Mouse (Mus musculus) stomach, embryonic 15.5 days (tissue): Measurements from ENCODE around the gene Gorasp2. TPM values are rescaled to one million over a fixed set of nuclear protein-coding genes. Genes with fewer than 3 reads are reported as not detected.

ENCODE experiments used
- ATAC-seq: fragments of 200-750 bp; cut with Nextera tagmentation; 2 replicates; pipeline ENCODE4 v1.8.0; 2017; ENCODE audit warnings: low read depth, moderate number of reproducible peaks, moderate TSS enrichment; ENCODE audit not compliant: insufficient read depth, low FRiP score
- H3K27ac ChIP-seq: fragments of 300-500 bp; sonication (generic); 2 replicates; pipeline ENCODE4 v1.5.1; 2015; ENCODE audit warnings: mild to moderate bottlenecking, inconsistent platforms
- H3K27me3 ChIP-seq: fragments of 300-500 bp; sonication (generic); replicated peaks from 2 replicates; pipeline ENCODE4 v1.6.1; 2015; ENCODE audit warnings: inconsistent platforms
- H3K36me3 ChIP-seq: fragments of 300-500 bp; sonication (generic); 2 replicates; pipeline ENCODE4 v1.6.1; 2015; ENCODE audit warnings: inconsistent platforms
- H3K4me1 ChIP-seq: fragments of 300-500 bp; sonication (generic); 2 replicates; pipeline ENCODE4 v1.6.1; 2015; ENCODE audit warnings: inconsistent platforms
- H3K4me2 ChIP-seq: fragments of 300-500 bp; sonication (generic); 2 replicates; pipeline ENCODE4 v1.6.1; 2015; ENCODE audit warnings: mild to moderate bottlenecking, inconsistent platforms
- H3K4me3 ChIP-seq: fragments of 300-500 bp; sonication (generic); replicated peaks from 2 replicates; pipeline ENCODE4 v1.5.1; 2015; ENCODE audit warnings: inconsistent platforms
- H3K9ac ChIP-seq: fragments of 300-500 bp; sonication (generic); 2 replicates; pipeline ENCODE4 v1.6.1; 2015; ENCODE audit warnings: inconsistent platforms
- H3K9me3 ChIP-seq: fragments of 300-500 bp; sonication (generic); 2 replicates; pipeline ENCODE4 v1.6.1; 2016; ENCODE audit warnings: inconsistent platforms
- WGBS: fragments of 180-500 bp; shearing (Covaris S2); methylation state at CpG from one replicate; pipeline ENCODE4 v1.1.7; 2015; 5-methylcytosine and 5-hydroxymethylcytosine counted together
- polyA plus RNA-seq: library from polyadenylated mRNA; unstranded; fragments of >200 nt; fragmentation: Nextera tagmentation; extraction: Ambion mirVana; gene quantifications from 2 replicates; pipeline ENCODE4 v1.2.1, GENCODE M21; 2015

Gene Gorasp2
- polyA plus RNA-seq, result 166 and 189 TPM in 2 replicates

DNA sequence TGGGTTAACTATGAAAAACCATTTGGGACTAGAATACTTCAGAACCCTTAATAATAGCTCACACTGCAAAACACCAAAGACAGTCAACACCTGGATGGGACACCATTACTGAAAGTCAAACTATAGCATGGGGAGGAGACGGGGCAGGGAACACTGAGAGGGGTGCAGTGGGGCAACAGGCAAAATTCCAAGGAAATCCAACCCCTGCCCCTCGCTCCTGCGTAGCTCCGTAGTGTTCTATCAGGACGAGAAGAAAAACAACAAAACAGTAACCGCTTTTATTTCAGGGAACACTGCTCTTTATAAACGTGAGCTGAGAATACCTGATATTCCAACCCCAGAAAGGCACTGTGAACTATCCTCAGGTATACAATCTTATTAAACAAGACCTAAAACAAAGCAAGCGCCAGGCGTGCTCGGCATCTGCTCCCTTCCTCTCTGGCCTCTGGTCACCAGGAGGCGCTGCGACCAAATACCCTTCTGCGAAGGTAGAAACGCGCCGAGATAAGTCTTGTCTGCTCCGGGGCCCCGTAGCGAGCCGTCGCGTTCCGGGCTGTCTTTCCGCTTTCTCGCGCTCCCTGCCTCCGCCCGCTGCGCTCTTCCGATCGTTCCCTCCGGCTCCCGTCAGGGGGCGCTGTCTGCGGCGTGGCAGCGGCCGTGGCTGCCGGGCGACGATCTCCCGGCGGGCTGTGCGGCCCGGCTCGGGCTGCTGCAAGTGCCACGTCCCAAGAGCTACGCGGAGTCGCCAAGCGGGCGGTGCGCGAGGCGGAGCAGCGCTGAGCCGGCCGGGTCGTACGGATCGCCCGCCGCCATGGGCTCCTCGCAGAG is at the start of gene Gorasp2:
Gene Gorasp2, plus strand, starts transcription at position 690 of the 828 bp plus-strand sequence.
- H3K4me2 ChIP-seq, result peak within 1 kb of the TSS; percentile 70
- H3K4me1 ChIP-seq, result peaks cover 9% of the 10 kb centered on the region; the same call in 1 of the 2 replicates
- peak; percentile 96 for ATAC-seq
- no peaks in the 10 kb centered on the region for H3K27me3 ChIP-seq
- no peaks in the 10 kb centered on the region for H3K9me3 ChIP-seq
- 1% methylated on average over 58 of the region's 64 CpGs for WGBS
- peak within 1 kb of the TSS; percentile 96 for H3K4me3 ChIP-seq
- H3K9ac ChIP-seq, result peak within 1 kb of the TSS; percentile 98
- peak within 1 kb of the TSS; percentile 94 for H3K27ac ChIP-seq
- no peaks in the 10 kb centered on the region for H3K36me3 ChIP-seq

DNA sequence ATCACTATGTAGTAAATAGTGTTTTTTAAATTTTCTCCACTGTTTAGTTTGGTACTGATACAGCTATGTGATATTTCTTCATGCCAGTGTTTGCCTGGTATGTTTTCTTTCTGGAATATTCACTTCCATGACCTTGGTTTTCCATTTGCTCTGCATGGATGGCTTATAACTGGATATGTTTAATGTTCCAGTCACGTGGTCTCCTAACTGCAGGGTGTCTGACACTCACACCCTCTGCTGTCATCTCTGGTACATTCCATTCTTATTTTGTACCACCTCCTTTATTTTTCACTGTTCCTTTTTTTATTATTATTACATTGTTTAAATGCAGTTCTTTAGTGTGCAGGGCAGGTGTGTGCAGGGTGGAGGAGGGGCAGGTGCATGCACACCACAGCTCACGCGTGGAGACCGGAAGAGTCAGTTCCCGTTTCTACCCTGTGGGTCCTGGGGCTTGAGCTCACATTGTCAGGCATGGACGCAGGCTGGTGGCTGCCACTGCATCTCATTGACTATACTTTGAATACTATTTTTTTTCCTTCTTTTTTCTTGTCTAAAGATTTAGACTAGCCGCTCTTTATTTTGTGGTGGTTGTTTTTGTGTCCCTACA is 46.5 kb upstream of the Gorasp2 start:
- no peaks in the 10 kb centered on the region for H3K9me3 ChIP-seq
- WGBS, result 81% methylated on average over 7 of the region's 7 CpGs
- H3K27me3 ChIP-seq, result no peaks in the 10 kb centered on the region
- no peak overlapping the region for H3K9ac ChIP-seq
- no peak overlapping the region for H3K4me2 ChIP-seq
- no peaks in the 10 kb centered on the region for H3K4me1 ChIP-seq
- no peak overlapping the region for H3K4me3 ChIP-seq
- H3K27ac ChIP-seq, result no peak overlapping the region
- ATAC-seq, result no peak
- H3K36me3 ChIP-seq, result no peaks in the 10 kb centered on the region

DNA sequence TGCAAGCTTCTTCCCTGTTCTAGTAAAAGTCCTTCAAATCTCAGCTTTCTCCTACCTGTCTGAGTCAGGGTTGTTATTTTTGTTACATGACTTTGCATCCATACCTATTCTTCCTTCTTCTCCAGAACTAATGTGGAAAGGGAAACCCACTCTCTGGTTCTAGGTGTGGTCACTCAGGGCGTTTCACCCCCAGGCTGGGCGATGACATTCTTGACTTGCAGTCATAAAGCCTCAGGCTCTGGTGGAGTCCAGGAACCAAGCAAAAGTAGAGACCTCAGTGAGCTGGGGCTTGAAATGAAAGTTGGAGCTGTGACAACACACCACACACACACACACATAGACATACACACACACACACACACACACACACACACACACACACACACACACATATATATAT is 45.3 kb upstream of the Gorasp2 start:
- Histone ChIP-seq H3K27ac (no peak overlapping the region), H3K36me3 (no peaks in the 10 kb centered on the region), H3K4me3 (no peak overlapping the region), H3K27me3 (no peaks in the 10 kb centered on the region), H3K4me2 (no peak overlapping the region), H3K9ac (no peak overlapping the region), H3K9me3 (no peaks in the 10 kb centered on the region), H3K4me1 (no peaks in the 10 kb centered on the region)
- ATAC-seq, result no peak
- WGBS, result 82% methylated on average over 2 of the region's 2 CpGs

DNA sequence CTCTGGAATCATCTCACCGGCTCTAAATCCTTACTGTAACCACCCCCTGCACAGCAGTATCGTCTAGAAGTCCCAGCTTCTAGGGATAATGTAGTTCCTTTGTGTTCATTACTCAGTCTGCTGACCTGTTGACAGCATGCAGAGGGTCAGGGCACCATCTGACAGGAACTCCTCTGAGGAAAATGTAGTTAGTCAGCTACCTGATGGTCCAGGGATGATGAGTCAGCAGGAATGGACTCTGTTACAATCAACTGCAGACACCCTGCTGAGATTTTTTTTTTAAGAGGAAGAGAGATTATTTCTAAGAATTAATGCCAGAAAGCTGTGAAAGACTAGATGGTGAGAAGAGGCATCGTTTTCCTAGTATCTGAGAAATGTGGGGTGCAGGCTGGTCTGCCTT is 44.8 kb upstream of the Gorasp2 start:
- Histone ChIP-seq H3K4me1 (no peaks in the 10 kb centered on the region), H3K27me3 (no peaks in the 10 kb centered on the region), H3K36me3 (no peaks in the 10 kb centered on the region), H3K27ac (no peak overlapping the region), H3K9me3 (no peaks in the 10 kb centered on the region), H3K4me3 (no peak overlapping the region), H3K9ac (no peak overlapping the region), H3K4me2 (no peak overlapping the region)
- 53% methylated on average over 3 of the region's 3 CpGs for WGBS
- no peak for ATAC-seq

DNA sequence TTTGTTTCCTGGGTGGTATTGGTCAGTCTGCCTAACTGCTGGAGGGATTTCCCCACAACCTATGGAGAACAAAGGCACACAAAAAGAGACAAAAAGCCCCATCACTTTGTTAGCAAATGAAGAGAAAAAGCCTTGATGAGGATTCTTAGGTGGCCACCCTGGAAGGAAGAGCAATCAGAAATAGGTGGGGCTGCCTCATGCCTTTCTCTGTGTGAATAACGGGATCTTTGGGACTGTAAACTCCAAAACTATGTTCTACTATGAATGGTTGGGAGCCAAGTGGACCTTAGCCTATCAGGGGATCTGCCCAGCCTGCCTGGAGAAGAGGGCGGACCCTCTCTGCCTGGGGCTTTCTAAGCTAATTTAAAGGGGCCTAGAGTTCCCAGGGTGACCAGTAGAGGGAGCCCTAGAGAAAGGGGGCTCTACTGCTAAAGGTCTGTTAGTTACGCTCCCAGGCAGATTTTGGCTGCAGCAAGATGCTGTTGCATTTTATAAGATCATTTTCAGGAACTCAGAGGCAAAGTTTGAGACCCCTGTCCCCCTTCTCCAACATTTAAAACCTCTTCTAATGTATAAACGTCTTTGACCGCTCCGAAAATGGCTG is 42.0 kb upstream of the Gorasp2 start:
- no peaks in the 10 kb centered on the region for H3K36me3 ChIP-seq

DNA sequence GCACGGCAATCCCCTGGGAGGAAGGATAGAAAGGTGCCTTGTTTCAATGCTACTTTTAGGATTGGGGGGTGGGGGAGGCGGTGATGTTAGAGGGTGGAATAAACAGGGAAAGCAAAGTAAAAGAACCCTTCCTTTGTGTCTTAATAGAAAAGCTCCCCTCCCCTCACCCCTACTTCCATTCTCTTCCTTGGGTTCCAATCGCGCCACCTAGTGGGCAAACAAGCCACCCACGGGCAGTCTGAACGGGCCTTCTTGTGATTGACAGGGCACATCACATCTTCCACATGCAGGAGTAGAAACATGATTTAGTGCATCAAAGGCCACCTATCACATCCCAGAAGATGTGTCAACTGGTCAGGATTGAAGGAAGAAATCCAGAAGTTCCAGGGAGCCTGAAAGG is 41.2 kb upstream of the Gorasp2 start:
- no peak overlapping the region for H3K4me3 ChIP-seq
- no peak for ATAC-seq
- H3K27me3 ChIP-seq, result no peaks in the 10 kb centered on the region
- H3K36me3 ChIP-seq, result no peaks in the 10 kb centered on the region
- no peak overlapping the region for H3K4me2 ChIP-seq
- WGBS, result 25% methylated on average over 6 of the region's 6 CpGs
- H3K9me3 ChIP-seq, result no peaks in the 10 kb centered on the region
- no peak overlapping the region for H3K27ac ChIP-seq
- H3K9ac ChIP-seq, result no peak overlapping the region
- H3K4me1 ChIP-seq, result no peaks in the 10 kb centered on the region

More for the DNA sequence above, 42.0 kb upstream of the Gorasp2 start:
- Histone ChIP-seq H3K4me1 (no peaks in the 10 kb centered on the region), H3K9ac (no peak overlapping the region), H3K27ac (no peak overlapping the region), H3K9me3 (no peaks in the 10 kb centered on the region), H3K4me3 (no peak overlapping the region), H3K27me3 (no peaks in the 10 kb centered on the region), H3K4me2 (no peak overlapping the region)
- no peak for ATAC-seq
- 87% methylated on average over 6 of the region's 6 CpGs for WGBS

DNA sequence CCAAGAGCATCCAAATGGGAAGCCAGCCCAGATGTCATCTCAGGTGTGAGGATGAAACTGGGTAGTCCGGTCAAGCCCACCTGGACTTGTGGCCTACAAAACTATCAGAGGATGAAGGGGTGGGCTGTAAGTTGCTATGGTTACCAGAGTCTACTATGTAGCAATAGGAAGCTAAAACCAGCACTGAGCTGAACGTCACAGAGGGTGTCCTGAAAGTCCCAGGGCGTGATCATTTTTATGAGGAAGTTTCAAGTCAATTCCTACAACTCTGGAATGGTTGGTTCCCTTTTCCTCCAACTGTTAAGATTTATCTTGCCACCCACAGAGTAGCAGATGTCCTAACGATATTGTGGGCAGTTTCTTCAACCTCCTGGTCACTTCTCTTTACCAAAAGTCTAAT is 39.1 kb upstream of the Gorasp2 start:
- Histone ChIP-seq H3K4me1 (no peaks in the 10 kb centered on the region), H3K9me3 (no peaks in the 10 kb centered on the region), H3K4me3 (no peak overlapping the region), H3K4me2 (no peak overlapping the region), H3K9ac (no peak overlapping the region), H3K27ac (no peak overlapping the region), H3K27me3 (no peaks in the 10 kb centered on the region), H3K36me3 (no peaks in the 10 kb centered on the region)
- 61% methylated on average over 4 of the region's 4 CpGs for WGBS
- ATAC-seq, result no peak

DNA sequence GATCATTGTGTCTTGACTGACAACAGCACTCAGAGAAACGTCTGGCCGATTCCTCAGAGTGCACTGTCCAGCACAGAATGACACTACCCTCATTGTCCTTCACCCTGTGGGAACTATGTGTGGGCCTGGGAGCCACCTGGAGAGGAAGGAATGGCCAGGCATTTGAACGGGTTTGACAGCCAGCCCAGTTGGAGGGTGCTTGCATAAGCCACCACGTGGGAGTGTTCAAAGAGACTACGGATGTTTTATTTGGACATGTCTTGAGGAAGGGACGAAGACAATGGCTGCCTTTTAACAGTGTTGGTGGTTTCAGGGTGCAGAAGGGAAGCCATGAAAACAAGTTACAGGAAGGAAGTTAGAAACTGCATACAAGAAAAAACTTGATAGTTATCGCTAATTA is 35.6 kb upstream of the Gorasp2 start:
- WGBS, result 60% methylated on average over 7 of the region's 7 CpGs

DNA sequence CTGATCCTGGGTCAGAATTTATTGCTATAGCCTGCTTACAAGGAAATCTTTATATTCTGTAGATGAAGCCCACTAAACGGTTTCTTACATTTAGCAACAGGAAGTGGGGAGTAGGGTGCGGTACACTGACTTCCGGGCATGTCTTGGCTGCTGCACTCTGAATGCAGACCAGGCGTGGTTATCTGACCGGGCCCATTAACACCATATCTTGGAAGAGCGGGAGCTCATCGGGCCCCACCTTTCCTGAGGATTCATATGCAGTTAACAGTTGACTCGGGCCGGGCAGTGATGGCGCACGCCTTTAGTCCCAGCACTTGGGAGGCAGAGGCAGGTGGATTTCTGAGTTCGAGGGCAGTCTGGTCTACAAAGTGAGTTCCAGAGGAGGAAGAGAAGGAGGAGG is 33.0 kb upstream of the Gorasp2 start:
- Histone ChIP-seq H3K4me2 (no peak overlapping the region), H3K27ac (no peak overlapping the region), H3K9ac (no peak overlapping the region), H3K9me3 (no peaks in the 10 kb centered on the region), H3K36me3 (no peaks in the 10 kb centered on the region), H3K4me3 (no peak overlapping the region), H3K27me3 (no peaks in the 10 kb centered on the region), H3K4me1 (0 out of 2 replicates have a peak, but pooled peaks cover 4% of the 10 kb centered on the region)
- no peak for ATAC-seq
- 83% methylated on average over 12 of the region's 12 CpGs for WGBS

More for the DNA sequence above, 35.6 kb upstream of the Gorasp2 start:
- no peak overlapping the region for H3K9ac ChIP-seq
- no peaks in the 10 kb centered on the region for H3K27me3 ChIP-seq
- no peaks in the 10 kb centered on the region for H3K36me3 ChIP-seq
- H3K4me3 ChIP-seq, result no peak overlapping the region
- no peak for ATAC-seq
- H3K4me1 ChIP-seq, result 0 out of 2 replicates have a peak, but pooled peaks cover 4% of the 10 kb centered on the region
- H3K9me3 ChIP-seq, result no peaks in the 10 kb centered on the region
- H3K4me2 ChIP-seq, result no peak overlapping the region
- H3K27ac ChIP-seq, result no peak overlapping the region

DNA sequence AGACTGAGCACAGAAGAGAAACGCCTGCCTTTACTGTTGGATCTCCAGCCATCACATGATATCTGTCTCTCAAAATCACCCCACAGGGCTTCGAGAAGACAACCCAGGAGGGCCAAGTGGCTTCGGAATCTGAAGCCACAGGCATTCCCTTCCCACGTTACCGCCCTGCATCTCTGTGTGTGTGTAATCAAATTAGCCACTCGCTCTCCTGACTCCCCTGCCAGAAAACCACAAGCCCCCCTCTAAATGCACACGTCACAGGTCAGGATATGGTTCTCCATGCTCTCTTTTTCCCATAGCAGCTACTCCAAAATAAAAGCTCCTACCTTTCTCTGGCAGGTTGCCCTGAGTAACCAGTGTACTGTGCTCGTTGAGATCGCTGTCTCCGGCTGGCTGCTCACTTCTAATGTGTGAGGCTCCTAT is 32.0 kb upstream of the Gorasp2 start:
- Histone ChIP-seq H3K36me3 (no peaks in the 10 kb centered on the region), H3K4me3 (0 out of 2 replicates have a peak overlapping the region, but pooled peaks have one; percentile 2), H3K4me1 (0 out of 2 replicates have a peak, but pooled peaks cover 4% of the 10 kb centered on the region), H3K27me3 (no peaks in the 10 kb centered on the region), H3K4me2 (peak overlapping the region; percentile 37), H3K27ac (no peak overlapping the region), H3K9ac (no peak overlapping the region), H3K9me3 (no peaks in the 10 kb centered on the region)
- peak; percentile 88 for ATAC-seq
- 4% methylated on average over 10 of the region's 10 CpGs for WGBS

DNA sequence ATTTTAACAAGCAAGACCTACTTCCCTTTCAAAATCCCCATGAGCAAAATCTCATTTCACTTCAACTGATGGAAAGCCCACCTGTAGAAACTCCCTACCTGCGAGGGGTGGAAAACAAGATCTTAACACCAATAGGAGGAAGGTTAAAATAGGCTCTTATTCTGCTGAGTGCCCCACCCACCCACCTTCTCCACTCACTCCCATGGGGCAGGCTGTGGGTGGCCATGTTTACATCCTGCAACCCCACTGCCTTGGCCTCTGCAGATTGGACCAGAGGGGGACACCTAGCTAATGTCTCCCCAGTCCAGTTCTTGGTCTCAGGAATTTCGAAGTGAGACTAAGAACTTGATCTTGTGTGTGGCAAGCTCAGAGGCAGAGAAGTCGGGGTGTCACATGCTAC is 31.5 kb upstream of the Gorasp2 start:
- WGBS, result 64% methylated on average over 3 of the region's 3 CpGs
- no peak overlapping the region for H3K9ac ChIP-seq
- no peaks in the 10 kb centered on the region for H3K36me3 ChIP-seq
- no peak overlapping the region for H3K4me3 ChIP-seq
- H3K27ac ChIP-seq, result no peak overlapping the region
- no peaks in the 10 kb centered on the region for H3K27me3 ChIP-seq
- no peak for ATAC-seq
- H3K4me1 ChIP-seq, result 0 out of 2 replicates have a peak, but pooled peaks cover 4% of the 10 kb centered on the region
- H3K4me2 ChIP-seq, result peak overlapping the region; percentile 37
- no peaks in the 10 kb centered on the region for H3K9me3 ChIP-seq

DNA sequence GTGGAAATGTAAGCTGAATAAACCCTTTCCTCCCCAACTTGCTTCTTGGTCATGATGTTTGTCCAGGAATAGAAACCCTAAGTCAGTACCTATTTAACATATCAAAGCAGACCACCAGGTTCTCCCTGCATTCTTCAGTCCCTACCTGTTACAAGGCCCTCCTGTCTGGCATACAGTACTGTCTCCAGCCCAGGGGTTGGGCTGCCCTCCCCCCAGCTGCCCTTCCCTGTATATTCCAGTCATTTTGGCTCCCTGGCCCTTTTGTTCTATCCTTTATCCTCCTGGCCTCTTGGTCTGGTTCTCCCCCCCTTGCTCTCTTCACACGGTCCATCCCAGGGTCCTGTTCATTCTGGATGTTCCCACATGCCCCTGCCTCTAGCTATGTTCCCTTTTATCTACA is 30.1 kb upstream of the Gorasp2 start:
- Histone ChIP-seq H3K9ac (no peak overlapping the region), H3K4me2 (no peak overlapping the region), H3K36me3 (no peaks in the 10 kb centered on the region), H3K9me3 (no peaks in the 10 kb centered on the region), H3K4me3 (no peak overlapping the region), H3K27ac (no peak overlapping the region), H3K4me1 (0 out of 2 replicates have a peak, but pooled peaks cover 4% of the 10 kb centered on the region), H3K27me3 (no peaks in the 10 kb centered on the region)
- 75% methylated on average over 1 of the region's 1 CpGs for WGBS
- ATAC-seq, result no peak
